Mouse (Mus musculus): ENCODE measurements around the gene Gm49373.
"Not testable (repeated sequence)": the region's sequence is repeated elsewhere in the genome, so short reads cannot be mapped to it uniquely, and the experiment has no call there.

Gm49373 gene

DNA sequence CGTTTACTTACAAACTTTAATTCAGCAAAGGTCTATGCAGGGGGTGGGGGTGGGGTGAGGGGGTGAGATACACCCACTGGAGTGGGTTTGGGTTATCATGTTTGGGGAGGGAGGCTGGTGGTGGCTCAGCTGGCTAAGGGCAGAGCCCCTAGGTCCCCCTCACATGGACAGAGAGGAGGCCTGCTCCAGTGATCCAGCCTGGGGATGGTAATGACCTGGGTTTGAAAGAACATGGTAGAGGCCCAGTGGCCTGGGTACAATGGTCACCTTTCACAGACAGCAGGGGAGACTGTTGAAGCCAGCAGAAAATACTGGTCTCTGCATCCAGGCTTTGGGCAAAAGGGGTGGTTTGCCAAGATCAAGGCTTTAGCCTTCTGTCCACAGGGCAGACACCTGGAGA is 1.3 kb upstream of the Gm49373 start:
- DNase-seq (ENCODE audit: low spot score in 2 of 2): no peak

DNA sequence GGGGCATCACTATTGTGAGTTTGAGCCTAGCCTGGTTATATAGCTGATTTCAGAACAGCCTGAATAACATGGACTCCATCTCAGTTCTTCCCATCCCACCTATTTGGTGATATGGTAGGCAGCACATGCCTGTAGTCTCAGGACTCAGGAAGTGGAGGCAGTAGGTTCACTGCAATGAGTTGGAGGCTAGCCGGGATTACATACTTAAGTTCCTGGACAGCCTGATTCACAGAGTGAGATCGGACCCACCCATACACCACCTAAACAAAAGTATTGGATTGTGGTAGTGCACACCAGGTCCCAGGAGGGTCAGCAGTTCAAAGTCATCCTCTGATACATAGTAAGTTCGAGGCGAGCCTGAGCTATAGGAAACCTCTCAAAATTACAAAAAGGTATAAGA is 255 bp downstream of the Gm49373 start:
- DNase-seq (ENCODE audit: low spot score in 2 of 2): no peak

DNA sequence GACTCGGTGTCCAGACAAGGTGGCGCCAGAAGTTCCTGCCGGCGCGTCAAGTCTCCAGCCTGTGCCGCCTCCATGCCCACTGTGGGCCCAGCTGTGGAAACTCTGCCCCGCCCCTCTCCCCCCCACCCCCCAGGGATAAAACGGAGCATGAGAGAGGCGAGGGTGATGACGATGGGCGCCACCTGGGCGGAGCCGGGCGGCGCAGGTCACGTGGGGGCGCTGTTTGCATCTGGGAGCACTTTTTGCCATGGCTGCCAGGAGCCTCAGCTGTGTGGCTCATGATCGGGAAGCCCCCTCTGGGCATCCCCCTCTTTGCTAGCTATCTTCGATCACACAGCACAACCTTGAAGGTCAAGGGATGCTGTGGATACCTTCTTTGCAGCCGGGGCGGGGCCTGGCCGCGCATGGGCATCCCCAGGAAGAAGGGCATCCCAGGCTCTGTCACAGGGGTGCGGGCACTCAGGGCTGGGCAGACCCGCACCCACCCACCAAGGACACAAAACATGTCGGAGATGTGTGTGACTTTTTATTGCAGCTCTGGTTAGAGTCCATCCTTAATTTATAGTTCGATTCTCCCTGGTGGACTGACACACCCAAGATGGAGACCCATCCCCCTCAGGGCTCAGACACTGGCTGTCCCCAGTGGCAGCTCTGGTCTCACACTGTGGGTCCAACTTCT is 5.8 kb downstream of the Gm49373 start, which contains the start of gene Zglp1:
Gene Zglp1 (minus strand): TSS at position 88 of the 679 bp plus-strand sequence.
- DNase-seq (ENCODE audit: low spot score in 2 of 2): no peak

DNA sequence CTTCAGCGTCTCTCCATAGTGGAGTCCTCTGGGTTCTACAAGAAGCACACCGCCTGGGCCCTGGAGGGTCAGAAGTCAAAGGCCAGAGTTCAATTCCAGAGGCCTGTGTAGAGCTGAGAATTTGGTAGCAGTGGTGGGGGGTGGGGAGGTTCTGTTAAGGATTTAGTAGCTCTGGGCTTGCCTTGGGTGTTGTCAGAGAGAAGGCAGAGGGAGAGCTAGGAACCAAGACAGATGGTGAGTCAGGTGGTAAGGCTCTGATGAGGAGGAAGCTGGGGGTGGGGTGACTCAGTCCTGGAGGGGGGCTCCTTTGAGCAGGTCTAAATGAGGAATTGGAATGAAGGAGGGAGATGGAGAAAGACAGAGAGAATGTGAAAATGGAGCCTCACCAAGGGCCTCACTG is 10.0 kb downstream of the Gm49373 start:
- DNase-seq (ENCODE audit: low spot score in 2 of 2): no peak

DNA sequence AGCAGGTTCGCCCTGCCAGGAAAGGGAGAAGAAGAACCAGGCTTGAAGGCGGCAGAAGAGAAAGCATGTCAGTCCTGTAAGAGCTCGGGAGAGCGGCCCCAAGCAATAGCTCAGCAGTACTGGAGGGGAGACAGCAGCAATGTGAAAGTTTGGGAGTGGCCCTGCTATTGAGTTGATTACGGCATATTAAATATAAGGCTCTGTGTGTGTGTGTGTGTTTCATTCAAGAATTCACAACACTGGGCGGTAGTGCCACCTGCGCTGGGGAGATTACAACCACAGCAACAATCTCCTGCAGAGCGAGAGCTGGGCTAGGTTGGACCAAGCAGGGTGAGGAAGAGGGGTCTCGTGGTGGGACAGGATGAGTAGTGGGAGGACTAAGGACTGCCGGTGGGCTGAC is 21.3 kb downstream of the Gm49373 start:
- no peak for DNase-seq (ENCODE audit: low spot score in 2 of 2)

DNA sequence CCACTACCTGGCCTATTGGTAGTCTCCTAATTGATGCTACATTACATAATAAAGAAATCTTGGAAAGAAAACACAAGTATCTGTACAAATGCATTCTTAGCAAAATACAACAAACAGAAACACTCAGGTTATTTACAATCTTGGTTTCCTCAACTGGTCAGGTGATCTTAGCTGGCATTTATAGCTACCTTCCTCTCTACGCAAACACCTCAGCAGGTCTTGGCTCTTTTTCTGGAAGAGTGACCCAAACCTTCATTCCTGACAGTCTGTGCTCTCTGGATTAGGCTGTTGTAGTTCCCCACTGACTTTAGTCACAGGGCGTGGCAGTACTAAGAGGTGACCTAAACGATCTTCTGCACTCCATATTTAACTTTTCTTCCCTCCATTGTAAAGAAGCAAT is 27.7 kb downstream of the Gm49373 start:
- DNase-seq (ENCODE audit: low spot score in 2 of 2): no peak

DNA sequence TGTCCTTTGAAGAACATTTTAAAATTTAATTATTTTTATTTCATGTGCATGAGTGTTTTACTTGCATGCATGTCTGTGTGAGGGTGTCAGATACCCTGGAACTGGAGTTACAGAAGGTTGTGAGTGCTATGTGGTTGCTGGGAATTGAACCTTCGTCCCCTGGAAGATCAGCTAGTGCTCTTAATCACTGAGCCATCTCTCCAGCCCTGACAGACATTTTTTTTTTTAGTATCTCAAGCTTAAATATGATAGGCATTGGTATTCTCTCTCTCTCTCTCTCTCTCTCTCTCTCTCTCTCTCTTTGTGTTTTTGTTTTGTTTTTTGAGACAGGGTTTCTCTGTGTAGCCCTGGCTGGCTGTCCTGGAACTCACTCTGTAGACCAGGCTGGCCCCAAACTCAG is 28.1 kb downstream of the Gm49373 start:
- DNase-seq (ENCODE audit: low spot score in 2 of 2): not testable (repeated sequence)

DNA sequence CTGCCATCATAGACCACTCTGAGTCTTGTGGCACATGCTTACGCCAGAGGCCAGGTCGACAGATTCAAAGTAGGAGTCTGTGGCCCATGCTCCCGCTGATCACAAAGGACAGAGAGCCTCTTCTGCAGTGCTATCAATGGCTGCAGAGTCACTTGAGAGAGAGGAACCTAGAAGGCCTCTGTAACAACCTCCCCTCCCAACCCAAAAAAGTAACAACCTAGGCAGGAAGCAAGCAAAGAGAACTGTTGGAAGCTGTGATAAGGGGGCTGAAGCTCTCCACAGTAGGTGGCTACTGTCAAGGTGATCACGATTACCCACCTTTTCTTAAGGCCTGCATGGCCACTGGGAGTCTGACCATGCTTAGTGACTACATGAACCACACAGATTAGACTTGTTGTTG is 29.3 kb downstream of the Gm49373 start:
- no peak for DNase-seq (ENCODE audit: low spot score in 2 of 2)

DNA sequence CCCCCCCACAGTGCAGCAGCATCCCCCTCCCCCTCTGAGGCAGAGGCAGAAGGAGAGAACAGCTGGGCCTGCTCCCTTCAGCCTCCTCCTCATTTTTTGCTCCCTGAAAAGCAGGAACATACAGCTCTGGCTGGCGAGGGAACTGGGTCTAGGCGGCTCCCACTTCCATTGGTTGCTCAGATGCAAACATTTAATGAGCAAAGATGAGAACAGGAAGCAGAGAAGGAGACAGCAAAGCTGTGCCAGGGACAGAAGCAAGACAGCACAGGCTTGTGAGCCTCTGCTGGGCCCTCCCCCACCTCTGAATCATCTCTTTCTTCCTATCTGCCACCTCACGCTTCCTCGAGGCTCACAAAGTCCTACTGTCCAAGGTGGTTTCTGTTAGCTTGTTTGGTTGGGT is 31.6 kb downstream of the Gm49373 start:
- DNase-seq (ENCODE audit: low spot score in 2 of 2): no peak

DNA sequence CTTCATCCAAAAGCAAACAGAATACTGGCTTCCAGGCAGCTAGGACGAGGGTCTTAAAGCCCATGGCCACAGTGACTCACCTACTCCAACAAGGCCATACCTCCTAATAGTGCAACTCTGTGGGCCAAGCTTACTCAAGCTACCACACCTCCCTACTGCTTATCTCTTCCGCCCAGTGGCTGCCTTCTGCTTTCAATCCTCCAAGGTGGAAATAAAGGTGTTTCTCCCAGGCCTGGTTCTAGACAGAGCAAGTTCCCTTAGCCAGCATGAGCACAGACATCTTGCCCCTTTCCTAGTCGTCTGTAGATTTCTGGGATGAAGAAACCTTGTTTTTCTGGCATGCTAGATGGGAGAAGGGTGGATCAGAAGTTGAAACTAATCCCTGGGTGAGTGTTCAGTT is 33.1 kb downstream of the Gm49373 start:
- DNase-seq (ENCODE audit: low spot score in 2 of 2): no peak

DNA sequence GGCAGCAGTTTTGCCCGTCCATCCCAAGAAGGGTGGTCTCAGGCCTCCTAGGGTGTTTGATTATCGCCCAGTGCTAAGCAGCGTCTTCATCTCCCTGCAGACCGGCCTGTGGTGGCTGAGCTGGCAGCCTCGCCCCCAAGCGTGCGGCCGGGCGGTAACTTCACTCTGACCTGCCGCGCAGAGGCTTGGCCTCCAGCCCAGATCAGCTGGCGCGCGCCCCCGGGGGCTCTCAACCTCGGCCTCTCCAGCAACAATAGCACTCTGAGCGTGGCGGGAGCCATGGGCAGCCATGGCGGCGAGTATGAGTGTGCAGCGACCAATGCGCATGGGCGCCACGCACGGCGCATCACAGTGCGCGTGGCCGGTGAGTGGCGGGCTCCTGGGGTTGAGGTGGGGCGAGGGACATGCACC is 35.4 kb downstream of the Gm49373 start:
- DNase-seq (ENCODE audit: low spot score in 2 of 2): no peak

DNA sequence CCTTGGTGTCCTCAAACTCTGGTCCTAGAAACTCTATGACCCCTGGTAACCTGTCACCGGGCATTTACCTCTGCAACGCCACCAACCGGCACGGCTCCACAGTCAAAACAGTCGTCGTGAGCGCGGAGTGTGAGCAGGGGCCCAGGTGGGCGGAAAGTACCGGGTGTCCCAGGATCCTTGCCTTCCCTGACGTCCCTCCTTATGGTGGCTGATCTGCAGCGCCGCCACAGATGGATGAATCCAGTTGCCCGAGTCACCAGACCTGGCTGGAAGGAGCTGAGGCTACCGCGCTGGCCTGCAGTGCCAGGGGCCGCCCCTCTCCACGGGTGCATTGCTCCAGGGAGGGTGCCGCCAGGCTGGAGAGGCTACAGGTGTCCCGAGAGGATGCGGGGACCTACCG is 36.2 kb downstream of the Gm49373 start:
- DNase-seq (ENCODE audit: low spot score in 2 of 2): no peak

DNA sequence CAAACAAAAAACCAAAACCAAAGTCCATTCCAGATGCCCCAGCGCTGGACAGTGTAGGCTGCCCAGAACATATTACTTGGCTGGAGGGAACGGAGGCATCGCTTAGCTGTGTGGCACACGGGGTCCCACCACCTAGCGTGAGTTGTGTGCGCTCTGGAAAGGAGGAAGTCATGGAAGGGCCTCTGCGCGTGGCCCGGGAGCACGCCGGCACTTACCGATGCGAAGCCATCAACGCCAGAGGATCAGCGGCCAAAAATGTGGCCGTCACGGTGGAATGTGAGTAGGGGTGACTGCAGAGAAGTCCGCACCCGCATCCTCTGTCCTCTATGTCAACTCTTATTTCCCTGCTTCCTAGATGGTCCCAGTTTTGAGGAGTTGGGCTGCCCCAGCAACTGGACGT is 36.7 kb downstream of the Gm49373 start:
- no peak for DNase-seq (ENCODE audit: low spot score in 2 of 2)

DNA sequence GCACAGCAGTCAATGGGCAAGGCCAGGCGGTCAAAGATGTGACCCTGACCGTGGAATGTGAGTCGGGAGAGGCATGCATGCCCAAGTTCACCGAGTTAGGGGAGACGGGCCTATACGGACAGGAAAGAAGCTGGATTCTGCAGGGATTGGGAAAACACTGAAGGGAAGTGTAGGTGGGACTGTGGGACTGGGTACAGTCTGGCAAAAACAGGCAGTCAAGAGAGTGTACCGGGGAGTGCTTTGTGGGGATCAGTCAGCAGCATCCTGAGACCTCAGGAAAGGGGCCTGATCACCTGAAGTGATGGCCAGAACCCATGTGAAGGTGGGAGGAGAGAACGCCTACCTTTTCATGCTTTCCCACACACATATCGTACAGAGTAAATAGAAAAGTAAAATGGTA is 37.3 kb downstream of the Gm49373 start:
- DNase-seq (ENCODE audit: low spot score in 2 of 2): no peak

DNA sequence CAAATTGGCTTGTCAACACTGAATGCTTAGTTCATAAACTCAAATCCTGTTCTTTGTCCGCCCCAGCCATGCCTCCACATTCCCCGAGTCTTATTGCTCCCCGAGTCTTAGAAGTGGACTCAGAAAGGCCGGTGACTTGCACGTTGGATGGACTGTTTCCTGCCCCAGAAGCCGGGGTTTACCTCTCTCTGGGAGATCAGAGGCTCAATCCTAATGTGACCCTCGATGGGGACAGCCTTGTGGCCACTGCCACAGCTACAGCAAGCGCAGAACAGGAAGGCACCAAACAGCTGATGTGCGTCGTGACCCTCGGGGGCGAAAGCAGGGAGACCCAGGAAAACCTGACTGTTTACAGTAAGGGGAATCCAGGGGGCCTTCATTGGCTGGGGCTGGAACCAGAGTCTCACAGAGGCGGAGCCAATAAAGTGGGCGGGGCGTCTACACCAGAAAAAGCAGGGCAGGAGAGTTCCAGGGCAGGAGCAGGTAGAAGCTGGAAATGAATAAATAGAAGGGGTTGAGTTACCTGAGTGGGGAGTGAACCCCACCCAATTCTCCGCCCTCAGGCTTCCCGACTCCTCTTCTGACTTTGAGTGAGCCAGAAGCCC is 38.3 kb downstream of the Gm49373 start:
- DNase-seq (ENCODE audit: low spot score in 2 of 2): no peak

DNA sequence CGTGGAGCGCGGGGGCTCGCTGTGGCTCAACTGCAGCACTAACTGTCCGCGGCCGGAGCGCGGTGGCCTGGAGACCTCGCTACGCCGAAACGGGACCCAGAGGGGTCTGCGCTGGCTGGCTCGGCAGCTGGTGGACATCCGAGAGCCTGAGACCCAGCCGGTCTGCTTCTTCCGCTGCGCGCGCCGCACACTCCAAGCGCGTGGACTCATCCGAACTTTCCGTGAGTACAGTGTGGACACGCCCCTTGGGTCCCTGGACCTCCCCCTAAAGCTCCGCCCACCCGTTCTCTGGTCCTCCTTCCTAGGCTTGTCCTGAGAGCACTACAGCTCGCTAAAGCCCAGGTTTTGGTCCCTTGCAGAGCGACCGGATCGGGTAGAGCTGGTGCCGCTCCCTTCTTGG is 39.8 kb downstream of the Gm49373 start:
- peak; percentile 91 to 92 for DNase-seq (ENCODE audit: low spot score in 2 of 2)

DNA sequence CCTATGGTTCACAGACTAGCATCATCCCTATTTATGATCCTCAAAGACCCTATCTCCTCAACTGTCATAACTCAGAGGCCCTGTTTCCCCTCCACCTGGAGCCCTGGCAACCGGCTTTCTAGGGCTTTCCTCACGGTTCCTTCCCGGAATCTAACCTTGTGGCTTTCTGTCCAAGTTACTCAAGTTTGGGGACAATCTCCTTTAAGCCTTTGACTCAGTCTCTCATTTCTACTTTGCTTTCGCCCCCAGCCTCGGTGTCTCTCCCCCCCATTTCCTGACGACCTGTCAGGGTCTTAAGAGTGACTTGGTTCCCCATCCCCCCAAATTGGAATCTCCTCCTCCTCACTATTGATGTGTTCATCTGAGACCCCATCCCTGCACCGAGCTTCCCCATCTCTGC is 40.4 kb downstream of the Gm49373 start:
- DNase-seq (ENCODE audit: low spot score in 2 of 2): no peak

DNA sequence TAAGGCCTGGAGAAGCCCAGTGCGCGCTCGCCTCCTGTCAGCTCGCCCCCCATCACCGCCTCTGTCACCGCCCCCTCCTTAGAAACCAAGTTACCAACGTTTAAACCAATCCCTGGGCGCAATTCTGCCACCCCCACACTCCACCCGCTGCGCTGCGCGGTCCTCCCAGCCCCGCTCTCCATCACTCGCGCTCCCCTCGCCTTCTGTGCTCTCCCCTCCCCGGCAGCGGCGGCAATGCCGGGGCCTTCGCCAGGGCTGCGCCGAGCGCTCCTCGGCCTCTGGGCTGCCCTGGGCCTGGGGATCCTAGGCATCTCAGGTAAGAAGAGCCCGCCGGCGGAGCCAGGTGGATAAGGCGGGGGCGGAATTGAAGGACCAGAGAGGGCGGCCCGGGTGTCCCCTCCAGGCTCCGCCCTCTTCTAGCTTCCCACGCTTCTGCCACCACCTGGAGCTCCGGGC is 41.0 kb downstream of the Gm49373 start, which contains the start of gene Icam5:
Gene Icam5 (plus strand): TSS at position 178 of the 456 bp plus-strand sequence.
- peak in 1 of 2 experiments; percentile 55 for DNase-seq (ENCODE audit: low spot score in 2 of 2)

DNA sequence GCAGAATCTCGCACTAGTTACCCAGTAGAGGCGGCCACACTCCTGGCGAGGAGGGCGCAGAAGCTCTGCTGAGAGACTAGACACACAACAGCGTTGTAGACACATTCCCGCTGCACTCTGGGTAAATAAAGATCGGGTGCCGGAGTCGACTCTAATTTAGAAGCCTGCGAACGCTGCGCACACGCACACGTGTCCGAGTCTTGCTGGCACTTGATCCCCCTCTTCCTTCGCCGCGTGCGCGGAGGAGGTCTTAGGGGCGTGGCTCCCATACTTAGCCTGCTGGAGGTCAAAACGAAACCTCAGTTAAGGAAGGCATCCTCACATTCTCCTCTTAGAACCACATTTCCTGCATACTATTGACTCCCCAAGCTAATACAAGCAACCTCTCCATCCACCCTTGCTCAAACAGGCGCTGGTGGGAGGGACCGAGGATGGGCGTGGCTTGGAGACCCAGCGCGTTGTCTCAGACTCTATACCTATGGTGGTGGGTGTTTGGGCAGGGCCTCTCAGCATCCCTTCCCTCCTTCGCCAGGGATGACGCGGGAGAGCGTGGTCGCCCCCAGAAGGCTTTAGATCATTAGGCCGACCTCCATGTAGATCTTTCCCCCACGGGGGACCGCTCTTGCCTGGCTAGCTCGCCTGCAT is 41.5 kb downstream of the Gm49373 start:
- DNase-seq (ENCODE audit: low spot score in 2 of 2): peak in 1 of 2 experiments; percentile 65

DNA sequence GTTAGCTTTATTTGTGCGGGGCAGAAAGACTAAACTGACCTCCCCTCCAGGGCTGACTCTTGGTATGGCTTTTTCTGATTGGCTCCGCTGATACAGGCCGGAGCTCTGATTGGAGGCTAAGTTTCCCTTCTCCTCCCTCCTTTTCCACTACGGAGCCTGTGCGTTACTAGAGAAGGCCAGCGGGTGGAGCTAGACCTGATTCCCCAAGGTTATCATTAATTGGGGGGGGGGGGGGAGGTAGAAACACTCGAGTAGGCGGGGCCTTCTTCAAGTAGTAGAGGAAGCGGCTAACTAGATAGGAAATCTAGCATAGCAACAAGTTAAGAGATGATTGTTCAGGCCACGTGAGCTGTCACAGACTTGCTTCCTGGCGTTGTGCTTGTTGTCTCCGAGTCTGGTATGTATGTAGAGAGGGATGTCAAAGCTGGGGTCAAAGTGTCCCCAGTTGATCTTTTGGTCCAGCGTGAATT is 42.1 kb downstream of the Gm49373 start:
- DNase-seq (ENCODE audit: low spot score in 2 of 2): peak; percentile 92 to 93

DNA sequence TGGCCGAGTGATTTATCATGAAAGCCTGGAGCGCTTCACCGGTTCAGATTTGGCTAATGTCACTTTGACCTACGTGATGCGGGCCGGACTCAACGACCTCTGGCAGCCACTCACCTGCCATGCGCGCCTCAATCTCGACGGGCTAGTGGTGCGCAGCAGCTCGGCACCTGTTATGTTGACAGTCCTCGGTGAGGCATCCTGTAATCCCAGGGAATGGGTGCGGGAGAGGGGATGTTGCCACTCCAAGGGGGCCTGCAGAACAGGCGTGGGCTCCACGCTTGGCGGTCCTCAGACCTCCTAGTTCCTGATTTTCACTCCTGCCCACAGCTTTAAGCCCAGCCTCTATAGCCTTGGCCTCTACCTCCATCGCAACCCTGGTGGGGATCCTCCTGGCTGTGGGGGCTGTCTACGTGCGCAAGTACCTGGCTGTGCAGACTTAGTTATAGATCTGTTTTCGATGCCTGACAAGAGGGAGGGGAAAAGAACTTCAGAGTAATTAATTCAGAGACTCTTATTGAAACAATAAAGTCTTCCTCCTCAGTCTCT is 42.8 kb downstream of the Gm49373 start:
- DNase-seq (ENCODE audit: low spot score in 2 of 2): peak; percentile 44 to 80

DNA sequence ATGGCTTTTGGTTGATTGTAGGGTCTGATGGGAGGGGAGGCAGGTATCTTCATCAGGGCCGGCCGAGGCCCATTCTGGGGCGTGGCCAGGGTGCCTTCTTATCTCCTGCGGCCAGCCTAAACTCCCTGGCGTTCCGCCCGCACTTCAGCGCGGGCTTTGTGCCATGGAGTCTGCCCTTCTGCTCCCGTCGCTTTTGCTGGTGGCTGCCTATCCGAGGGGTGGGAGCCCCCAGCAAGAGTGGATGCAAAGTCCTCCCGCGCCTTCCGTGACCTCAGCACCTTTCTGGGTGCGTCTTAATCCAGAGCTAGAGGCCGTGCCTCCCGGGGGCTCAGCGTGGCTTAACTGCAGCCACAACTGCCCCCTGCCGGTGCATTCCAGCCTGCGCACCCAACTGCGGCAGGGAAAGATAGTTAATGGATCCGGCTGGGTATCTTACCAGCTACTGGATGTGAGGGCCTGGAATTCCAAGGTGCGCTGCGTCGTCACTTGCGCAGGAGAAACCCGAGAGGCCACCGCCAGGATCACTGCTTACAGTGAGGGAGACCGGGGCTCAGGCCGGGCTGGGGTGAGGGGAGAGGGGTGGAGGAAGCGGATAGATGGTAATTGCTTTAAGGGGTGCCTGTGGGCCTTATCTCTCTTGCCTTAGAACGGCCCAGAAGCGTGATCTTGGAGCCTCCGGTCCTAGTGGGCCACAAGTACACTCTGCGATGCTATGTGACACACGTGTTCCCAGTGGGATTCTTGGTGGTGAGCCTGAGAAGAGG is 43.4 kb downstream of the Gm49373 start, which contains the start of gene Icam4:
Gene Icam4 (plus strand): TSS at position 83 of the 764 bp plus-strand sequence.
- DNase-seq (ENCODE audit: low spot score in 2 of 2): peak; percentile 89 to 95

All from spleen, postnatal 4 days (tissue).